Mouse (Mus musculus) heart, embryonic 10.5 days (tissue): ENCODE results near the gene Nat14. TPM values are rescaled to one million over a fixed set of nuclear protein-coding genes. Genes with fewer than 3 reads are reported as not detected.

Experiments used
- DNase-seq: peaks from one replicate; pipeline ENCODE4 v3.0.0-alpha.2; 2017; ENCODE audit warnings: low spot score
- H3K27ac ChIP-seq: fragments of 300-500 bp; sonication (generic); 2 replicates; pipeline ENCODE4 v1.5.1; 2016; ENCODE audit warnings: mild to moderate bottlenecking
- H3K27me3 ChIP-seq: fragments of 300-500 bp; sonication (generic); 2 replicates; pipeline ENCODE4 v1.6.1; 2016; ENCODE audit warnings: mild to moderate bottlenecking; ENCODE audit not compliant: poor library complexity, insufficient read depth, severe bottlenecking
- H3K36me3 ChIP-seq: fragments of 300-500 bp; sonication (generic); 2 replicates; pipeline ENCODE4 v1.6.1; 2016; ENCODE audit warnings: mild to moderate bottlenecking, moderate library complexity
- H3K4me1 ChIP-seq: fragments of 300-500 bp; sonication (generic); 2 replicates; pipeline ENCODE4 v1.6.1; 2016; ENCODE audit warnings: mild to moderate bottlenecking
- H3K4me3 ChIP-seq: fragments of 300-500 bp; sonication (generic); 2 replicates; pipeline ENCODE4 v1.5.1; 2016; ENCODE audit warnings: mild to moderate bottlenecking, moderate library complexity
- H3K9me3 ChIP-seq: fragments of 300-500 bp; sonication (generic); 2 replicates; pipeline ENCODE4 v1.6.1; 2016; ENCODE audit warnings: mild to moderate bottlenecking, moderate library complexity
- WGBS: fragments of 180-500 bp; shearing (Covaris S2); methylation state at CpG from one replicate; pipeline ENCODE4 v1.1.7; 2016; 5-methylcytosine and 5-hydroxymethylcytosine counted together
- polyA plus RNA-seq: library from polyadenylated mRNA; unstranded; fragments of >200 nt; fragmentation: Nextera tagmentation; extraction: Ambion mirVana; gene quantifications from 2 replicates; pipeline ENCODE4 v1.2.1, GENCODE M21; 2016

The Nat14 gene
- polyA plus RNA-seq, 1 experiment from 2014 or later: 5.5 TPM

- WGBS: 2% methylated on average over 14 of the region's 14 CpGs
- H3K4me3 ChIP-seq: peak overlapping the region; percentile 59
- peaks cover 31% of the 10 kb centered on the region for H3K36me3 ChIP-seq
- H3K9me3 ChIP-seq: no peaks in the 10 kb centered on the region
- no peak for DNase-seq
- H3K4me1 ChIP-seq: peaks cover 86% of the 10 kb centered on the region
- peaks cover 7% of the 10 kb centered on the region; the same call in 1 of the 2 replicates for H3K27me3 ChIP-seq
- H3K27ac ChIP-seq: peak overlapping the region; percentile 83
Measured at GRCm38 (mm10) chr7:4922931-4923565, 1.2 kb downstream of the Nat14 start.

GRCm38 (mm10) chr7:4923586-4924364 is 1.9 kb downstream of the Nat14 start:
- Histone ChIP-seq H3K9me3 (no peaks in the 10 kb centered on the region), H3K27me3 (peaks cover 7% of the 10 kb centered on the region; the same call in 1 of the 2 replicates), H3K4me1 (peaks cover 86% of the 10 kb centered on the region), H3K27ac (peak overlapping the region; percentile 83), H3K4me3 (peak overlapping the region; percentile 59), H3K36me3 (peaks cover 24% of the 10 kb centered on the region)
- 4% methylated on average over 37 of the region's 37 CpGs for WGBS
- DNase-seq: no peak

DNA sequence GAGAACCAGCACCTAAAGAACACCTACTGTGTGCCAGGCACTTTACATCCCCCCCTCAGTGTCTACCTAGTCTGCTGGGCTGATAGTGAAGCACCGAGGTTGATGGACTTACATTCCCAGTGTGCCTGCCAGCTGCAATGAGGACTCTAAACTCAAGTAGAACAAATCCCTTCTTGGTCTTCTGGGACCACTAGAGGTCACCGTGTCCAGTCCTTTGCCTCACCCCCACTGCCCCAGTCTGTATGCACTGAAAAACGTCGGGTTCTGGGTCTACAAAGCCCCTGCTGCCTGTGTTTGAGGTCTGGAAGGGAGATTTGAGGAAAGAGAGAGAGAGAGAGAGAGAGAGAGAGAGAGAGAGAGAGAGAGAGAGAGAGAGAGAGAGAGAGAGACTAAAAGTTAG is 2.7 kb downstream of the Nat14 start:
- Histone ChIP-seq H3K27me3 (peaks cover 7% of the 10 kb centered on the region; the same call in 1 of the 2 replicates), H3K4me3 (peak overlapping the region; percentile 59), H3K36me3 (peaks cover 17% of the 10 kb centered on the region), H3K4me1 (peaks cover 82% of the 10 kb centered on the region), H3K9me3 (no peaks in the 10 kb centered on the region), H3K27ac (peak overlapping the region; percentile 83)
- WGBS: 3% methylated on average over 4 of the region's 4 CpGs
- no peak for DNase-seq

GRCm38 (mm10) chr7:4924891-4925301 is 3.1 kb downstream of the Nat14 start:
- peak overlapping the region; percentile 32; the same call in 1 of the 2 replicates for H3K4me3 ChIP-seq

DNA sequence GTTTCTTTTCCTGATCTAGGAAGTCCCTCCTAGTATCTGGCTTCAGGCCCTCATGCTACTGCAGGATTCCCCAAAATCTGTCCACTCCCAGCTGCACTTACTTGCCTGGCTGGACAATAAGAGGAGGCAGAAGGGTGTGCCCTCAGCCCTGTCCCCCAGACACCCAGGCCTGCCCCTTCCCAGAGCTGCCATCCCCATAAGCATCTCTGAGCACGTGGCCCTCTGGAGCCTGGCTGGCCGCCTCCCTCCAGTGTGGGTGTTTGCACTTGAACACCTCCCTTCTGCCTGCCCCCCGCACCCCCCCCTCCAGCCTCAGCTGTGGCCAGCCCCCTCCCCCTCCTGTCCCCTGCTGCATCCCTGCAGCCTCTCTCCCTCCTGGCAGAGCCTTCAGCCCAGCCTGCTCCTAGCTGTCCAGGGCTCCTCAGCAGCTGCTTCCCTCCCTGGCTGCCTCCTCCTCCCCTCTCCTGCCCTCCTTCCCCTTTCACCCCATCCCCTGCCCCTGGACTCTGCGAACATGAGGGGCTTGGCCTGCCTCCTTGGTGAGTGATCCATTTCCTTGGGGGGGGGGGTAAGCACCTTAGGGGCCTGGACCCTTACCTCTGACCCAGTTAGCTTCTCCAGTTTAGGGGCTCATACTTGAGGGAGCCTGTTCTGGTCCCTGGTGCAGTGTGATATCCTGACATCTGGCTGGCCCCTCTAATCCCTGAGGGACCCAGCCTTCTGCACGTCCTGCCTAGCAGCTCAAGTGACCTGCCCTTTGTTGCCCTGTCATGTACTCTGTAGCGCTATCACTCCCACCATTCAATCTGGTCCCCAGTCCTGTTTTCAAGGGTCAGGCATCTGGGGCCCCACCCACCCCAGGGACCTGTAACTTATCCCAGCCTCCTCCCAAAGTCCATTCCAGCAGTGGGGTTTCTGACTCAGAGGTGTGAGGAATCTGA is 3.9 kb downstream of the Nat14 start, which contains the start of gene Ssc5d:
Gene Ssc5d (plus strand): TSS at position 345 of the 941 bp plus-strand sequence.
- WGBS: 14% methylated on average over 6 of the region's 6 CpGs
- H3K4me1 ChIP-seq: peaks cover 73% of the 10 kb centered on the region
- no peak for DNase-seq
- peaks cover 4% of the 10 kb centered on the region for H3K36me3 ChIP-seq
- no peaks in the 10 kb centered on the region for H3K9me3 ChIP-seq
- peak within 1 kb of the TSS; percentile 59 for H3K4me3 ChIP-seq
- peak within 1 kb of the TSS; percentile 83 for H3K27ac ChIP-seq
- peaks cover 7% of the 10 kb centered on the region; the same call in 1 of the 2 replicates for H3K27me3 ChIP-seq

More at GRCm38 (mm10) chr7:4924891-4925301, 3.1 kb downstream of the Nat14 start:
- Histone ChIP-seq H3K27ac (peak overlapping the region; percentile 83), H3K9me3 (no peaks in the 10 kb centered on the region), H3K36me3 (peaks cover 13% of the 10 kb centered on the region), H3K27me3 (peaks cover 7% of the 10 kb centered on the region; the same call in 1 of the 2 replicates), H3K4me1 (peaks cover 78% of the 10 kb centered on the region)
- DNase-seq: no peak
- 15% methylated on average over 4 of the region's 4 CpGs for whole genome bisulfite sequencing

- WGBS: 70% methylated on average over 16 of the region's 16 CpGs
- Histone ChIP-seq H3K36me3 (no peaks in the 10 kb centered on the region), H3K27me3 (peaks cover 7% of the 10 kb centered on the region; the same call in 1 of the 2 replicates), H3K27ac (peak overlapping the region; percentile 83), H3K9me3 (no peaks in the 10 kb centered on the region), H3K4me3 (no peak overlapping the region), H3K4me1 (peaks cover 61% of the 10 kb centered on the region)
- no peak for DNase-seq
Measured at GRCm38 (mm10) chr7:4926849-4927248, 5.0 kb downstream of the Nat14 start.

GRCm38 (mm10) chr7:4927711-4928110 is 5.9 kb downstream of the Nat14 start:
- peaks cover 7% of the 10 kb centered on the region; the same call in 1 of the 2 replicates for H3K27me3 ChIP-seq
- no peaks in the 10 kb centered on the region for H3K9me3 ChIP-seq
- no peaks in the 10 kb centered on the region for H3K36me3 ChIP-seq
- no peak overlapping the region for H3K27ac ChIP-seq
- peaks cover 53% of the 10 kb centered on the region for H3K4me1 ChIP-seq
- H3K4me3 ChIP-seq: no peak overlapping the region
- WGBS: 77% methylated on average over 8 of the region's 8 CpGs
- DNase-seq: no peak

DNA sequence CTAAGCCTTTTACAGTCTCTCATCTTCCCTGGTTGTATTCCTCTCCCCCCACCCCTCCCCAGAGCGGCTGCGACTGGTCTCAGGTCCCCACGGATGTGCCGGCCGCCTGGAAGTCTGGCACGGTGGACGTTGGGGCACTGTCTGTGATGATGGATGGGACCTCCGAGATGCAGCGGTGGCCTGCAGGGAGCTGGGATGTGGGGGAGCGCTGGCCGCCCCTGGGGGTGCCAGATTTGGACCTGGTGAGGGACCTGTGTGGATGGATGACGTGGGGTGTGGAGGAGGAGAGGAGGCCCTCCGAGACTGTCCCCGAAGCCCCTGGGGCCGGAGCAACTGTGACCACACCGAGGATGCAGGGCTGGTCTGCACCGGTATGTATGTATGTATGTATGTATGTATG is 6.5 kb downstream of the Nat14 start:
- H3K27me3 ChIP-seq: peaks cover 7% of the 10 kb centered on the region; the same call in 1 of the 2 replicates
- DNase-seq: no peak
- no peaks in the 10 kb centered on the region for H3K9me3 ChIP-seq
- H3K4me3 ChIP-seq: no peak overlapping the region
- H3K27ac ChIP-seq: no peak overlapping the region
- WGBS: 77% methylated on average over 17 of the region's 17 CpGs
- peaks cover 47% of the 10 kb centered on the region for H3K4me1 ChIP-seq
- H3K36me3 ChIP-seq: no peaks in the 10 kb centered on the region

DNA sequence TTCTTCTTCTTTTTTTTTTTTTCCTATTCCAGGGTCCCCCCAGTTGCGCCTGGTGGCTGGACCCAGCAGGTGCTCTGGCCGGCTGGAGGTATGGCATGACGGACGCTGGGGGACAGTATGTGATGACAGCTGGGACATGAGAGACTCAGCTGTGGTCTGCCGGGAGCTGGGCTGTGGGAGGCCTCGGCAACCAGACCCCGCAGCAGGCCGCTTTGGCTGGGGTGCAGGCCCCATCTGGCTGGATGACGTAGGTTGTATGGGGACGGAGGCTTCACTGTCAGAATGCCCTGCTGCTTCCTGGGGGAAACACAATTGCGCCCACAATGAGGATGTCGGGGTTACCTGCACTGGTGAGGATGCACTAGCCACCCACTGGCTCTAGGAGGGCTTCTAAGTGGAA is 11.3 kb downstream of the Nat14 start:
- Histone ChIP-seq H3K4me3 (no peak overlapping the region), H3K36me3 (no peaks in the 10 kb centered on the region), H3K27ac (no peak overlapping the region), H3K4me1 (no peaks in the 10 kb centered on the region), H3K27me3 (no peaks in the 10 kb centered on the region), H3K9me3 (peaks cover 4% of the 10 kb centered on the region; the same call in 1 of the 2 replicates)
- no peak for DNase-seq
- 64% methylated on average over 12 of the region's 12 CpGs for WGBS

- Histone ChIP-seq H3K27ac (no peak overlapping the region), H3K36me3 (no peaks in the 10 kb centered on the region), H3K4me1 (no peaks in the 10 kb centered on the region), H3K4me3 (no peak overlapping the region), H3K9me3 (peaks cover 4% of the 10 kb centered on the region; the same call in 1 of the 2 replicates), H3K27me3 (no peaks in the 10 kb centered on the region)
- no peak for DNase-seq
- 84% methylated on average over 4 of the region's 4 CpGs for WGBS
Measured at GRCm38 (mm10) chr7:4934160-4934914, 12.5 kb downstream of the Nat14 start.

DNA sequence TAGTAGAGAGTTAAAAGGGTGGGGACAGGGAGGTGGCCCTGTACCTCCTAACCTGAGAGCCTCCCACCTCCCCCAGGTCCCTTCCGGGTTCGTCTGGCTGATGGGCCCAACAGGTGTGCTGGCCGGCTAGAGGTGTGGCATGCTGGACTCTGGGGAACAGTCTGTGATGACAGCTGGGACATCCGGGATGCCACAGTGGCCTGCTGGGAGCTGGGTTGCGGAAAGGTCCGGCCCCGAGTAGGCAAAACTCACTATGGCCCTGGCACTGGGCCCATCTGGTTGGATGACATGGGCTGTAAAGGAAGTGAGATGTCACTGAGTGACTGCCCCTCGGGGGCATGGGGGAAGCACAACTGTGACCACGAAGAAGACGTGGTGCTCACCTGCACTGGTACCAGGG is 15.0 kb downstream of the Nat14 start:
- peaks cover 4% of the 10 kb centered on the region; the same call in 1 of the 2 replicates for H3K9me3 ChIP-seq
- H3K27ac ChIP-seq: no peak overlapping the region
- H3K4me3 ChIP-seq: no peak overlapping the region
- H3K4me1 ChIP-seq: no peaks in the 10 kb centered on the region
- DNase-seq: no peak
- H3K36me3 ChIP-seq: no peaks in the 10 kb centered on the region
- no peaks in the 10 kb centered on the region for H3K27me3 ChIP-seq
- WGBS: 71% methylated on average over 10 of the region's 10 CpGs

- Histone ChIP-seq H3K9me3 (peaks cover 4% of the 10 kb centered on the region; the same call in 1 of the 2 replicates), H3K36me3 (no peaks in the 10 kb centered on the region), H3K27ac (no peak overlapping the region), H3K4me3 (no peak overlapping the region), H3K4me1 (no peaks in the 10 kb centered on the region), H3K27me3 (no peaks in the 10 kb centered on the region)
- WGBS: 79% methylated on average over 10 of the region's 11 CpGs
- no peak for DNase-seq
Measured at GRCm38 (mm10) chr7:4937392-4937791, 15.6 kb downstream of the Nat14 start.
